Mouse (Mus musculus) left cerebral cortex, postnatal 4 days (tissue): ENCODE data around the gene Txlng. TPM values are rescaled to one million over a fixed set of nuclear protein-coding genes. Genes with fewer than 3 reads are reported as not detected.

Experiments used
- DNase-seq: peaks from one replicate; pipeline ENCODE4 v3.0.0-alpha.2; 2022
- intact Hi-C: fragments of 180-260 bp; cut with DNase I; formaldehyde crosslinking; loops from one replicate; pipeline ENCODE4 v1.15.1; 2025
- microRNA-seq: library from miRNA; unstranded; fragments of <30 nt; microRNA quantifications from one replicate; pipeline ENCODE4 v1.2.0, GENCODE M21; 2022
- total RNA-seq, 2 experiments: library from RNA; stranded (reverse); gene quantifications; 2 replicates each; pipeline ENCODE4 v1.2.3; 2021

Gene Txlng
- total RNA-seq, 2 experiments from 2014 or later: 12.3 to 13.7 TPM

GRCm38 (mm10) chrX:162760958-162761515 lies 68.2 kb downstream of the Txlng start:
- peak; percentile 30 for DNase-seq
- intact Hi-C loops: loop anchor here (10.0 kb wide), 1 partner anchor 256 kb away; no protein-coding TSS in a partner anchor

GRCm38 (mm10) chrX:162760115-162760942 lies 68.9 kb downstream of the Txlng start, which contains the start of gene Rbbp7:
Rbbp7 (plus strand) TSS chrX:162760402.
- DNase-seq: peak; percentile 95
- intact Hi-C loops: loop anchor here (10.0 kb wide), 1 partner anchor 256 kb away; no protein-coding TSS in a partner anchor

GRCm38 (mm10) chrX:162759251-162760114 lies 69.8 kb downstream of the Txlng start:
- DNase-seq: peak; percentile 13
- intact Hi-C loops: loop anchor here (10.0 kb wide), 1 partner anchor 255 kb away; no protein-coding TSS in a partner anchor

GRCm38 (mm10) chrX:162756058-162756457 lies 73.2 kb downstream of the Txlng start:
- intact Hi-C loops: no loop called here
- no peak for DNase-seq

- intact Hi-C loops: no loop called here
- DNase-seq: no peak
These were observed 74.9 kb downstream of the Txlng start for GRCm38 (mm10) chrX:162754314-162754713.

- intact Hi-C loops: no loop called here
- no peak for DNase-seq
These were observed 76.8 kb downstream of the Txlng start for GRCm38 (mm10) chrX:162752418-162752817.

GRCm38 (mm10) chrX:162748696-162749420 lies 80.4 kb downstream of the Txlng start:
- no peak for DNase-seq
- intact Hi-C loops: no loop called here

- peak; percentile 13 for DNase-seq
- intact Hi-C loops: no loop called here
These were observed 93.1 kb downstream of the Txlng start for GRCm38 (mm10) chrX:162736140-162736659.

- intact Hi-C loops: no loop called here
- DNase-seq: peak; percentile 71
These were observed 94.0 kb downstream of the Txlng start for GRCm38 (mm10) chrX:162734997-162735929.

- no peak for DNase-seq
- intact Hi-C loops: no loop called here
These were observed 99.2 kb downstream of the Txlng start for GRCm38 (mm10) chrX:162730031-162730430.

Small RNA genes within 50 kb of the gene (microRNA-seq; reads per million reads assigned to microRNA genes)
- gene Mir3473a: not detected

Other genes with a start within 250 kb of the Txlng start
- gene Reps2, start 185.8 kb downstream of the Txlng start, total RNA-seq: 10 to 100 TPM; 65.3 to 69.9 TPM
- 100 to 1,000 TPM; 148 to 154 TPM for gene Rbbp7, start 69.1 kb downstream of the Txlng start, total RNA-seq
- gene Syap1, start 59.0 kb upstream of the Txlng start, total RNA-seq: 10 to 100 TPM; 34.0 TPM
- gene Ctps2, start 71.8 kb upstream of the Txlng start, total RNA-seq: 100 to 1,000 TPM in 1 of 2 experiments, 10 to 100 TPM in 1; 94.5 to 117 TPM
- not detected for gene S100g, start 135.1 kb upstream of the Txlng start, total RNA-seq